Mouse (Mus musculus) embryonic facial prominence, embryonic 11.5 days (tissue): ENCODE results near the gene Cilp2. TPM values are rescaled to one million over a fixed set of nuclear protein-coding genes. Genes with fewer than 3 reads are reported as not detected.

ENCODE experiments used
- ATAC-seq: fragments of 200-750 bp; cut with Nextera tagmentation; replicated peaks from 2 replicates; pipeline ENCODE4 v1.8.0; 2017; ENCODE audit warnings: low read depth; ENCODE audit not compliant: insufficient number of reproducible peaks, low FRiP score, low TSS enrichment
- DNase-seq: peaks from one replicate; pipeline ENCODE4 v3.0.0-alpha.2; 2015; ENCODE audit warnings: low spot score
- H3K27ac ChIP-seq: fragments of 300-500 bp; sonication (generic); replicated peaks from 2 replicates; pipeline ENCODE4 v1.5.1; 2014; ENCODE audit warnings: mild to moderate bottlenecking, low read depth, low read length, control low read depth
- H3K27me3 ChIP-seq: fragments of 300-500 bp; sonication (generic); 2 replicates; pipeline ENCODE4 v1.6.1; 2014; ENCODE audit warnings: mild to moderate bottlenecking, low read length, moderate library complexity, mixed read lengths; ENCODE audit not compliant: control insufficient read depth, insufficient read depth
- H3K36me3 ChIP-seq: fragments of 300-500 bp; sonication (generic); replicated peaks from 2 replicates; pipeline ENCODE4 v1.6.1; 2014; ENCODE audit warnings: low read depth, mild to moderate bottlenecking, low read length, moderate library complexity, mixed read lengths; ENCODE audit not compliant: control insufficient read depth, insufficient read depth
- H3K4me1 ChIP-seq: fragments of 300-500 bp; sonication (generic); 2 replicates; pipeline ENCODE4 v1.6.1; 2014; ENCODE audit warnings: low read length, mixed read lengths; ENCODE audit not compliant: control insufficient read depth, insufficient read depth
- H3K4me2 ChIP-seq: fragments of 300-500 bp; sonication (generic); 2 replicates; pipeline ENCODE4 v1.6.1; 2014; ENCODE audit warnings: low read depth, mild to moderate bottlenecking, control low read depth, low read length, moderate library complexity
- H3K4me3 ChIP-seq: fragments of 300-500 bp; sonication (generic); 2 replicates; pipeline ENCODE4 v1.5.1; 2014; ENCODE audit warnings: low read depth, low read length, control low read depth
- H3K9ac ChIP-seq: fragments of 300-500 bp; sonication (generic); replicated peaks from 2 replicates; pipeline ENCODE4 v1.6.1; 2014; ENCODE audit warnings: mild to moderate bottlenecking, control low read depth, low read length
- H3K9me3 ChIP-seq: fragments of 300-500 bp; sonication (generic); replicated peaks from 2 replicates; pipeline ENCODE4 v1.6.1; 2016; ENCODE audit warnings: mild to moderate bottlenecking, low read length, inconsistent platforms, mixed read lengths; ENCODE audit not compliant: control insufficient read depth
- WGBS: fragments of 180-500 bp; shearing (Covaris S2); extraction: QIAGEN DNeasy Blood & Tissue Kit; methylation state at CpG from one replicate; pipeline ENCODE4 v1.1.7; 2014; 5-methylcytosine and 5-hydroxymethylcytosine counted together
- polyA plus RNA-seq: library from polyadenylated mRNA; unstranded; fragments of >200 nt; fragmentation: Nextera tagmentation; extraction: Ambion mirVana; gene quantifications from 2 replicates; pipeline ENCODE4 v1.2.1, GENCODE M21; 2014

Cilp2 gene
- polyA plus RNA-seq, 1 experiment from 2014 or later: 0.32 TPM

DNA sequence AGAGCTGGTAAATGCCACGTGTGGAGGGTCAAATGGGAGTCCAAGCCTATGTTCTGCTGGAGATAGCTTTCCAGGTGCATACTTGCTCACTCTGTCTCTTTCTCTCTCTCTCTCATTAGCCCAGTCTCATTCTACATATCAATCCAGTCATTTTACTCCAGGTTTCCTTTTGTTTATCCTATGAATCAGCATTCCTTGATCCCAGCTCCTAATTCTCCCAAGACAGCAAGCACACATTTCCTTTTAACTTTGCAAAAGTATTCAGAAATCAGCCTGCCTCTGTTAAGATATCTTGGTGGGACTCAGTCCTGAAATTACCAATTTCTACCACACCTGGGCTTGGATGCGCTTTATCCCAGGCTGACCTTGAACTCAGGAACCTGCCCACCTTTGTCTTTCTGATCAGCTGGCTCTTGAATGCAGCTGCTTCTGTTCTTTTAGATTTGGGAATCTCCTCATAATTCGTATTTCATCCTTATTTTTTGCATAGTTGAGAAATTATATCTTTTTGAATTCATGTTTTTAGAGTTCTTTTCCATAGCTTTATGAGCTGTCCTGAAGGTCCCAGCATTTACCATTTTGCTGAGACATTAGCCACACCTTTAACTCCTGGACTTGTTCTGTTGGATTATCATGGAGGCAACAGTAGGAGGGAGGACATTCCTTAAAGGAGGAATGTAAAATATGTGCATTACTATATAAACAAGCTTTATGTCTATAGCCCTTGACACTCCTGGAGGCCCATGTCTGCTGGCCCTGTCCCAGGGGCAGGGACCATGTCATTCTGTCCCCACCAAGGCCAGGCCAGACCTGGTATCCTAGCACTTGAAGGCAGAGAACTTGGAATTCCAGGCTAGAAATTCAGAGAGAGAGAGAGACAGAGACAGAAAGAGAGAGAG is 40.1 kb downstream of the Cilp2 start:
- DNase-seq (no peak), ATAC-seq (no peak)
- no peaks in the 10 kb centered on the region for H3K27me3 ChIP-seq
- no peaks in the 10 kb centered on the region for H3K4me1 ChIP-seq
- H3K4me3 ChIP-seq: no peak overlapping the region
- H3K9me3 ChIP-seq: no peaks in the 10 kb centered on the region
- no peak overlapping the region for H3K9ac ChIP-seq
- no peak overlapping the region for H3K4me2 ChIP-seq
- no peak overlapping the region for H3K27ac ChIP-seq
- H3K36me3 ChIP-seq: no peaks in the 10 kb centered on the region
- 73% methylated on average over 3 of the region's 3 CpGs for WGBS

DNA sequence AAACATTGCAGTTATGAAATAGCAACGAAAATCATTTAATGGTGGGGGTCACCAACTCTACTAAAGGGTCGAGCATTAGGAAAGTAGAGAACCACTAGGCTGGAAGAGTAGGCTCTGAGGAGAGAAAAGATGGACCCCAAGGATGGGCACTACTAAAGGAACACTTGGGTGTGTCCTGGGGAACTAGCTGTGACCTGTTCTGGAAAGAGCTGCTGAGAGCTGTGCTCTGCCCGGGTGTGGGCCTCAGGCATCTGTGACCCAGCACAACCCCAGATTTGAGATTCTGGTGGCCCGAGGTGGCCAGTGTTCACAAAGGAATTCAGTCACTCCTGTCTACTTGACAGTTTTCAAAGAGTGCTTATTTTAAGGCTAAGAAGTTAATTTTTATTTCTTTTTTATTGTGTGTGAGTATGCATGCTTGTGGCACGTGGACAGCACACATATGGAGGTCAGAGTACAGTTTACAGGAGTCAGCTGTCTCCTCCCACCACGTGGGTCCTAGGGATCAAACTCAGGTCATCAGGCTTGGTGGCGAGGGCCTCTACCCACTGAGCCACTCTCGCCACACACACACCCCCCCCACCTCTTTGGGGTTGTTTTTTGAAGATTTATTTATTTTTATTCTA is 50.3 kb downstream of the Cilp2 start:
- Histone ChIP-seq H3K4me3 (no peak overlapping the region), H3K36me3 (no peaks in the 10 kb centered on the region), H3K9ac (no peak overlapping the region), H3K27me3 (no peaks in the 10 kb centered on the region), H3K4me1 (no peaks in the 10 kb centered on the region), H3K27ac (no peak overlapping the region), H3K9me3 (no peaks in the 10 kb centered on the region), H3K4me2 (no peak overlapping the region)
- no peak for ATAC-seq
- DNase-seq: no peak
- WGBS: 73% methylated on average over 8 of the region's 8 CpGs

DNA sequence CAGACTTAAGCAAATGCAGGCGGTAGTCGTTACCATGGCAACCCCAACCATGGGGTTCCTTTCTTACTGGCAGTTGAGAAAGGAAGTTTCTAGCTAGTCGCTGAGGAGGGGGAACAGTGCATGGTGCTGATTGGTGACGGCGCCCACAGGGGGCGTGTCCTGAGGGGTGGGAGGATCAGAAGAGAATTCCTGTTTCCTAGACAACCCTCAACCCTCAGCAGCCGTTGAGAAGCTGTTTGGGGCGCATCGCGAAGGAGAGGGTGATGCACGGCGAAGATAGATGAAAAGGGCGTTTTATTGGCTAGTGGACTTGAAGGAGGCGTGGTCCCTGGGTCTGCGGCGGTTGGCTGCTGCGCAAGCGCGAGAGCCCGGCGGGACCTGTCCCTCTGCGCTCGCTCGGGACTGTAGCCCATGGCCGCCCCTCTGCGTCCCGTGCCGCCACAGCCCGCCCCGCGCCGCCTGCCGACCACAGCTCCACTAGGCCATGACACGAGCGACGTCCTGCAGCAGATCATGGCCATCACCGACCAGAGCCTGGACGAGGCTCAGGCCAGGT is 55.1 kb downstream of the Cilp2 start, which contains the start of gene Pbx4:
Gene Pbx4, plus strand, starts transcription at position 194 of the 556 bp plus-strand sequence.
- peak within 1 kb of the TSS; percentile 52 for H3K4me3 ChIP-seq
- no peaks in the 10 kb centered on the region; the same call in 1 of the 2 replicates for H3K36me3 ChIP-seq
- peak within 1 kb of the TSS; percentile 69 for H3K9ac ChIP-seq
- no peaks in the 10 kb centered on the region for H3K4me1 ChIP-seq
- DNase-seq (peak; percentile 99), ATAC-seq (peak; percentile 98)
- peak within 1 kb of the TSS; percentile 88 for H3K4me2 ChIP-seq
- WGBS: under 1% methylated on average over 38 of the region's 38 CpGs
- no peaks in the 10 kb centered on the region for H3K9me3 ChIP-seq
- no peaks in the 10 kb centered on the region for H3K27me3 ChIP-seq
- H3K27ac ChIP-seq: peak within 1 kb of the TSS; percentile 25

Other genes starting within 250 kb of the Cilp2 start
- gene Zfp964, start 233.2 kb downstream of the Cilp2 start, polyA plus RNA-seq: 2.0 and 2.2 TPM in 2 replicates
- gene Zfp869, start 177.0 kb downstream of the Cilp2 start, polyA plus RNA-seq: 35.5 and 38.7 TPM in 2 replicates
- 7.6 and 7.8 TPM in 2 replicates for gene Zfp963, start 137.7 kb downstream of the Cilp2 start, polyA plus RNA-seq
- not detected in 2 replicates for gene Gm20422, start 112.8 kb downstream of the Cilp2 start, polyA plus RNA-seq
- 35.0 and 35.9 TPM in 2 replicates for gene Atp13a1, start 96.5 kb downstream of the Cilp2 start, polyA plus RNA-seq
- 36.7 and 38.9 TPM in 2 replicates for gene Zfp866, start 96.5 kb downstream of the Cilp2 start, polyA plus RNA-seq
- 4.4 and 4.6 TPM in 2 replicates for gene Gmip, start 79.0 kb downstream of the Cilp2 start, polyA plus RNA-seq
- 1.8 and 2.1 TPM in 2 replicates for gene Lpar2, start 65.3 kb downstream of the Cilp2 start, polyA plus RNA-seq
- gene Pbx4, start 55.2 kb downstream of the Cilp2 start, polyA plus RNA-seq: 13.8 and 14.9 TPM in 2 replicates
- gene Tssk6, start 14.5 kb upstream of the Cilp2 start, polyA plus RNA-seq: 3.2 and 3.7 TPM in 2 replicates
- gene Ndufa13, start 14.9 kb upstream of the Cilp2 start, polyA plus RNA-seq: 158 and 165 TPM in 2 replicates
- gene Yjefn3, start 15.0 kb upstream of the Cilp2 start, polyA plus RNA-seq: 3.6 TPM in 2 replicates
- gene Gatad2a, start 108.7 kb upstream of the Cilp2 start, polyA plus RNA-seq: 64.4 and 78.8 TPM in 2 replicates
- 44.8 and 47.8 TPM in 2 replicates for gene Mau2, start 155.0 kb upstream of the Cilp2 start, polyA plus RNA-seq
- gene Sugp1, start 155.1 kb upstream of the Cilp2 start, polyA plus RNA-seq: 29.1 and 32.1 TPM in 2 replicates
- 0.34 and 0.72 TPM in 2 replicates for gene Tm6sf2, start 185.2 kb upstream of the Cilp2 start, polyA plus RNA-seq
- gene Hapln4, start 195.8 kb upstream of the Cilp2 start, polyA plus RNA-seq: 0.07 TPM in 1 of 2 replicates, not detected in the other
- 6.4 and 7.3 TPM in 2 replicates for gene Ncan, start 233.2 kb upstream of the Cilp2 start, polyA plus RNA-seq
- gene Nr2c2ap, start 243.6 kb upstream of the Cilp2 start, polyA plus RNA-seq: 19.2 and 19.5 TPM in 2 replicates